Mouse (Mus musculus) small intestine, adult 2 months (tissue): ENCODE measurements at regions not wholly inside any gene's neighbourhood (a gene's known extent, or its start where the extent isn't known, plus 50 kb on each side); places are given as distances from the start of the nearest gene placed in this dataset.

Source experiments
- CTCF ChIP-seq: fragments of 200-500 bp; IDR thresholded peaks from 2 replicates; pipeline ENCODE4 v1.5.1; 2012; ENCODE audit warnings: low read depth, mild to moderate bottlenecking, control low read depth, inconsistent platforms, low read length, moderate library complexity, mixed read lengths; ENCODE audit not compliant: insufficient replicate concordance, insufficient read length; ENCODE audit errors: extremely low read depth
- POLR2A ChIP-seq: fragments of 200-500 bp; IDR thresholded peaks from 2 replicates; pipeline ENCODE4 v1.6.1; 2012; ENCODE audit warnings: low read depth, mild to moderate bottlenecking, control low read depth, inconsistent platforms, low read length, moderate library complexity

GRCm38 (mm10) chr13:46026018-46026417 is 61.2 kb upstream of the Atxn1 start:
- no peak for TF ChIP-seq CTCF
- TF ChIP-seq POLR2A: no peak
